Mouse (Mus musculus) liver, embryonic 11.5 days (tissue): Measurements from ENCODE around the gene Prl5a1. TPM values are rescaled to one million over a fixed set of nuclear protein-coding genes. Genes with fewer than 3 reads are reported as not detected.

Experiments
- ATAC-seq: fragments of 200-750 bp; cut with Nextera tagmentation; replicated peaks from 2 replicates; pipeline ENCODE4 v1.8.0; 2017; ENCODE audit warnings: moderate number of reproducible peaks, mild to moderate bottlenecking, moderate TSS enrichment, moderate library complexity; ENCODE audit not compliant: low FRiP score
- DNase-seq: peaks from one replicate; pipeline ENCODE4 v3.0.0-alpha.2; 2017; ENCODE audit warnings: low spot score
- H3K27ac ChIP-seq: fragments of 300-500 bp; sonication (generic); 2 replicates; pipeline ENCODE4 v1.5.1; 2014; ENCODE audit warnings: mild to moderate bottlenecking, low read depth, low read length, control low read depth
- H3K27me3 ChIP-seq: fragments of 300-500 bp; sonication (generic); replicated peaks from 2 replicates; pipeline ENCODE4 v1.6.1; 2014; ENCODE audit warnings: low read length, mixed read lengths; ENCODE audit not compliant: control insufficient read depth, insufficient read depth
- H3K36me3 ChIP-seq: fragments of 300-500 bp; sonication (generic); 2 replicates; pipeline ENCODE4 v1.6.1; 2014; ENCODE audit warnings: mild to moderate bottlenecking, low read length, moderate library complexity, mixed read lengths; ENCODE audit not compliant: control insufficient read depth, insufficient read depth
- H3K4me1 ChIP-seq: fragments of 300-500 bp; sonication (generic); replicated peaks from 2 replicates; pipeline ENCODE4 v1.6.1; 2014; ENCODE audit warnings: low read length, mixed read lengths; ENCODE audit not compliant: control insufficient read depth, insufficient read depth
- H3K4me2 ChIP-seq: fragments of 300-500 bp; sonication (generic); 2 replicates; pipeline ENCODE4 v1.6.1; 2014; ENCODE audit warnings: mild to moderate bottlenecking, control low read depth, moderate library complexity
- H3K4me3 ChIP-seq: fragments of 300-500 bp; sonication (generic); 2 replicates; pipeline ENCODE4 v1.5.1; 2014; ENCODE audit warnings: low read depth, low read length, control low read depth
- H3K9ac ChIP-seq: fragments of 300-500 bp; sonication (generic); 2 replicates; pipeline ENCODE4 v1.6.1; 2014; ENCODE audit warnings: low read depth, low read length, control low read depth
- H3K9me3 ChIP-seq: fragments of 300-500 bp; sonication (generic); 2 replicates; pipeline ENCODE4 v1.6.1; 2016; ENCODE audit warnings: low read length, inconsistent platforms, mixed read lengths; ENCODE audit not compliant: control insufficient read depth
- WGBS: fragments of 180-500 bp; shearing (Covaris S2); extraction: QIAGEN DNeasy Blood & Tissue Kit; methylation state at CpG from one replicate; pipeline ENCODE4 v1.1.7; 2014; 5-methylcytosine and 5-hydroxymethylcytosine counted together
- polyA plus RNA-seq: library from polyadenylated mRNA; unstranded; fragments of >200 nt; fragmentation: Nextera tagmentation; extraction: Ambion mirVana; gene quantifications from 2 replicates; pipeline ENCODE4 v1.2.1, GENCODE M21; 2014

The Prl5a1 gene
- polyA plus RNA-seq, result not detected in 2 replicates

DNA sequence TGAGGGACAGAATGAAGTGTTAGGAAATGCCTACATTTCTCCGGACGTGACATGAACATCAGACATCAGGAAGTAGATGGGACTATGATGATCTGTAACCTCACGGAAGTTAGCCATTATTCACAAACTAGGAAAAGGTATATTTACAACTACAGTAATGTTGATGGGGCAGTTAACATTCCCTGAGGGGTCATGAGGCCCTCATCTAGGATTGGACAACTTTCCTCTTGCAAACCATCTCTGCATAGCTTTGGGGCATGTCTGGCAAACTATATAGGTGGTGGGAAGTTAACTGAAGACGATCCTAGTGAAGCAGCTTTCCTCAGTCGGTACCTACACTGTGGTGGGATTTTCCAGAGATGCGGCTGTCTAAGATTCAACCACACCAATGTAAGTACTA lies at the start of gene Prl5a1:
Prl5a1 (plus strand) TSS at position 301 of the 400 bp plus-strand sequence.
- Histone ChIP-seq H3K4me1 (no peaks in the 10 kb centered on the region), H3K9me3 (no peaks in the 10 kb centered on the region), H3K27ac (no peak within 1 kb of the TSS), H3K9ac (no peak within 1 kb of the TSS), H3K4me3 (no peak within 1 kb of the TSS), H3K27me3 (no peaks in the 10 kb centered on the region), H3K36me3 (no peaks in the 10 kb centered on the region), H3K4me2 (no peak within 1 kb of the TSS)
- ATAC-seq (no peak), DNase-seq (no peak)
- WGBS, result 81% methylated on average over 6 of the region's 6 CpGs

DNA sequence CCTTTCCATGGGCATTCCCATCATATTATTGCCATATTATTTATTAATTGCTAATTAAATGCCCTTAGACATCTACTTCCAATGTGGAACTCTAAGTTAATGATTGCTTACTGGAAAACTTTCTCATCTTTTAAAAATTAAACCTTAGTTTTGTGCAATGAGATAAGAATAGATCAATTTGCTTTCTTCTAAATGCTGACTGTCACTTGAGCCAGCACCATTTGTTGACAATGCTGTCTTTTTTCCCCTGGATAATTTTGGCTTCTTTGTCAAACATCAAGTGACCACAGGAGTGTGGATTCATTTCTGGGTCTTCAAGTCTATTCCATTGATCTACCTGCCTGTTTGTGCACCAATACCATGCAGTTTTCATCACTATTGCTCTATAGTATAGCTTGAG lies 46.1 kb upstream of the Prl5a1 start:
- no peak overlapping the region for H3K4me2 ChIP-seq
- H3K36me3 ChIP-seq, result no peaks in the 10 kb centered on the region
- no peak overlapping the region for H3K9ac ChIP-seq
- H3K9me3 ChIP-seq, result no peaks in the 10 kb centered on the region
- no peaks in the 10 kb centered on the region for H3K27me3 ChIP-seq
- DNase-seq, result no peak
- no peaks in the 10 kb centered on the region for H3K4me1 ChIP-seq
- H3K4me3 ChIP-seq, result no peak overlapping the region
- no peak for ATAC-seq
- H3K27ac ChIP-seq, result no peak overlapping the region

DNA sequence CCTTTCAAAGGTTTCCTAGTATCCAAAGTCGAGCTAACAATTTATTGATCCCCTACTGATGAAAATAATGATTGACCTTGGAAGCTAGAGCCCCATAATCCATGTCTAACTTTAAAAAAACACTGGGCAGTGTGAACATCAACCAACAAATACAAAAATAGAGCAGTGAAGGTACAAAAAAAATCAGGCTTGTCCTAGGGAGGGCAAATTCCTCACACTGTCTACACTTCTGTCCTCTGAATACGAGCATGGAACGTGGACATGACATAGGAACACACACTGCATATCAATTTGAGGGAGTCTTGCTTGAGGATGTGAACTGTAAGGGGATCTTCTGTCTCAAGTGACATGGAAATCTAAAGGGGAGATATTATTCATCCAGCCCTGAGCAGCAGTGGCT lies 33.7 kb upstream of the Prl5a1 start:
- Histone ChIP-seq H3K4me3 (no peak overlapping the region), H3K9me3 (no peaks in the 10 kb centered on the region), H3K27me3 (no peaks in the 10 kb centered on the region), H3K9ac (no peak overlapping the region), H3K27ac (no peak overlapping the region), H3K36me3 (no peaks in the 10 kb centered on the region), H3K4me2 (no peak overlapping the region), H3K4me1 (no peaks in the 10 kb centered on the region)
- 68% methylated on average over 3 of the region's 3 CpGs for WGBS
- DNase-seq, result no peak
- no peak for ATAC-seq

DNA sequence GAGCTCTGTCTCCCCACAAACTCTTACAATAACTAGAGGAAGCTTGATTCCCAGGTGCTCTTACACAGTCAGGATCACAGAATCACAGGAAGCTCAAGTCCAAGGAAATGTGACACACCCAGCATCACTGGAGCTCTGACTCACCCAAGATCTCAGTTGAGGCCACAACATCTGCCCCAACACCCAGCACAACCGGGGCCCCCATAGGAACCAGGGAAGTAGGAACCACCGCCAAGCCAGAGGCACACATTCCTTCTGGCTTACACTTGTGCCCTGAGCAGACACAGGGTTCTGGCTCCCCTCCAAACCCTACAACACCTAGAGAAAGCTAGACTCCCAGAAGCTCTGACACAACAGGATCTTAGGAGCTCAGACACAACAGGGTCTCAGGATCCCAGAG lies 9.5 kb upstream of the Prl5a1 start:
- ATAC-seq, result no peak
- Histone ChIP-seq H3K9ac (no peak overlapping the region), H3K4me3 (no peak overlapping the region), H3K4me2 (no peak overlapping the region), H3K36me3 (no peaks in the 10 kb centered on the region), H3K4me1 (no peaks in the 10 kb centered on the region), H3K9me3 (no peaks in the 10 kb centered on the region), H3K27me3 (no peaks in the 10 kb centered on the region), H3K27ac (no peak overlapping the region)
- DNase-seq, result no peak
- WGBS, result 76% methylated on average over 2 of the region's 2 CpGs

DNA sequence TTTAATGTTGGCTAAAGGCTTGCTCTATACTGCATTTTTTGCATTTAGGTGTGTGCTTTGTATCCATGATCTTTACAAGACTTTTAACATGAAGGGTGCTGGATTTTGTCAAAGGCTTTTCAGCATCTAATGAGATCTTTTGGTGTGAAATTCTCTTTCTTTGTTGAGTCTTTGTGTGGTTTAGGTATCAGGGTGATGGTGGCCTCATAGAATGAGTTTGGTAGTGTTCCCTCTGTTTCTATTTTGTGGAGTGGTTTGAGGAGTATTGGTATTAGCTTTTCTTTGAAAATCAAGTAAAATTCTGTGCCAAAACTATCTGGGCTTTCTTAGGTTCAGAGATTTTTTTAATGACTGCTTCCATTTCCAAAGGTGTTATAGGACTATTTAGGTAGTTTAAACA lies 6.5 kb upstream of the Prl5a1 start:
- no peak overlapping the region for H3K9ac ChIP-seq
- no peak overlapping the region for H3K4me3 ChIP-seq
- no peak overlapping the region for H3K27ac ChIP-seq
- no peak for DNase-seq
- no peaks in the 10 kb centered on the region for H3K9me3 ChIP-seq
- no peaks in the 10 kb centered on the region for H3K36me3 ChIP-seq
- H3K27me3 ChIP-seq, result no peaks in the 10 kb centered on the region
- no peak for ATAC-seq
- no peak overlapping the region for H3K4me2 ChIP-seq
- H3K4me1 ChIP-seq, result no peaks in the 10 kb centered on the region

Other genes with a start within 250 kb of the Prl5a1 start
- not detected in 2 replicates for gene Prl4a1, start 126.3 kb upstream of the Prl5a1 start, polyA plus RNA-seq
- 4.2 and 7.4 TPM in 2 replicates for gene Gm11361, start 115.0 kb downstream of the Prl5a1 start, polyA plus RNA-seq